Mouse (Mus musculus) forebrain, embryonic 16.5 days (tissue): Measurements from ENCODE around the gene Tmem150a. TPM values are rescaled to one million over a fixed set of nuclear protein-coding genes. Genes with fewer than 3 reads are reported as not detected.

Experiments
- ATAC-seq: fragments of 200-750 bp; cut with Nextera tagmentation; 2 replicates; pipeline ENCODE4 v1.8.0; 2017; ENCODE audit warnings: mild to moderate bottlenecking, moderate library complexity
- H3K27ac ChIP-seq: fragments of 300-500 bp; sonication (generic); 2 replicates; pipeline ENCODE4 v1.5.1; 2014; ENCODE audit warnings: low read length, control low read depth
- H3K27me3 ChIP-seq: fragments of 300-500 bp; sonication (generic); replicated peaks from 2 replicates; pipeline ENCODE4 v1.6.1; 2014; ENCODE audit warnings: low read length; ENCODE audit not compliant: control insufficient read depth, insufficient read depth
- H3K36me3 ChIP-seq: fragments of 300-500 bp; sonication (generic); 2 replicates; pipeline ENCODE4 v1.6.1; 2014; ENCODE audit not compliant: control insufficient read depth, insufficient read depth
- H3K4me1 ChIP-seq: fragments of 300-500 bp; sonication (generic); replicated peaks from 2 replicates; pipeline ENCODE4 v1.6.1; 2014; ENCODE audit warnings: low read length; ENCODE audit not compliant: control insufficient read depth, insufficient read depth
- H3K4me2 ChIP-seq: fragments of 300-500 bp; sonication (generic); 2 replicates; pipeline ENCODE4 v1.6.1; 2014; ENCODE audit warnings: mild to moderate bottlenecking, low read length, control low read depth
- H3K4me3 ChIP-seq: fragments of 300-500 bp; sonication (generic); replicated peaks from 2 replicates; pipeline ENCODE4 v1.5.1; 2014; ENCODE audit warnings: mild to moderate bottlenecking, low read length, control low read depth
- H3K9ac ChIP-seq: fragments of 300-500 bp; sonication (generic); replicated peaks from 2 replicates; pipeline ENCODE4 v1.6.1; 2014; ENCODE audit warnings: low read depth, low read length, control low read depth
- H3K9me3 ChIP-seq: fragments of 300-500 bp; sonication (generic); 2 replicates; pipeline ENCODE4 v1.6.1; 2016; ENCODE audit warnings: low read length; ENCODE audit not compliant: control insufficient read depth
- WGBS: fragments of 180-500 bp; shearing (Covaris S2); extraction: QIAGEN DNeasy Blood & Tissue Kit; methylation state at CpG from one replicate; pipeline ENCODE4 v1.1.7; 2014; 5-methylcytosine and 5-hydroxymethylcytosine counted together
- polyA plus RNA-seq: library from polyadenylated mRNA; unstranded; fragments of >200 nt; fragmentation: Nextera tagmentation; extraction: Ambion mirVana; gene quantifications from 2 replicates; pipeline ENCODE4 v1.2.1, GENCODE M21; 2015

Gene Tmem150a
- polyA plus RNA-seq, 1 experiment from 2014 or later, result 17.9 TPM

- H3K4me3 ChIP-seq, result peak within 1 kb of the TSS; percentile 89
- H3K27me3 ChIP-seq, result no peaks in the 10 kb centered on the region
- H3K9me3 ChIP-seq, result no peaks in the 10 kb centered on the region
- 0% methylated on average over 65 of the region's 72 CpGs for WGBS
- H3K4me2 ChIP-seq, result peak within 1 kb of the TSS; percentile 95
- peak within 1 kb of the TSS; percentile 88 for H3K27ac ChIP-seq
- peak within 1 kb of the TSS; percentile 90 for H3K9ac ChIP-seq
- ATAC-seq, result peak; percentile 62
- H3K36me3 ChIP-seq, result peaks cover 4% of the 10 kb centered on the region; the same call in 1 of the 2 replicates
- peaks cover 32% of the 10 kb centered on the region for H3K4me1 ChIP-seq
Observed at GRCm38 (mm10) chr6:72347166-72347941, 7.9 kb upstream of the Tmem150a start, which contains the start of gene 0610030E20Rik. Gene 0610030E20Rik, plus strand, starts transcription at chr6:72347317.

- no peak overlapping the region for H3K9ac ChIP-seq
Observed at GRCm38 (mm10) chr6:72348411-72348810, 6.8 kb upstream of the Tmem150a start.

GRCm38 (mm10) chr6:72350214-72350613 is 5.0 kb upstream of the Tmem150a start:
- Histone ChIP-seq H3K27me3 (no peaks in the 10 kb centered on the region), H3K4me3 (no peak overlapping the region), H3K4me2 (no peak overlapping the region), H3K4me1 (peaks cover 26% of the 10 kb centered on the region), H3K36me3 (peaks cover 4% of the 10 kb centered on the region; the same call in 1 of the 2 replicates), H3K27ac (no peak overlapping the region), H3K9ac (no peak overlapping the region), H3K9me3 (no peaks in the 10 kb centered on the region)
- 93% methylated on average over 2 of the region's 2 CpGs for WGBS
- no peak for ATAC-seq

More at GRCm38 (mm10) chr6:72348411-72348810, 6.8 kb upstream of the Tmem150a start:
- Histone ChIP-seq H3K4me1 (peaks cover 32% of the 10 kb centered on the region), H3K4me3 (no peak overlapping the region), H3K36me3 (peaks cover 4% of the 10 kb centered on the region; the same call in 1 of the 2 replicates), H3K27ac (no peak overlapping the region), H3K9me3 (no peaks in the 10 kb centered on the region), H3K27me3 (no peaks in the 10 kb centered on the region), H3K4me2 (peak overlapping the region; percentile 95)
- 80% methylated on average over 10 of the region's 10 CpGs for WGBS
- no peak for ATAC-seq

- H3K36me3 ChIP-seq, result peaks cover 4% of the 10 kb centered on the region; the same call in 1 of the 2 replicates
- H3K4me2 ChIP-seq, result no peak overlapping the region
- H3K4me1 ChIP-seq, result peaks cover 26% of the 10 kb centered on the region
- H3K27me3 ChIP-seq, result no peaks in the 10 kb centered on the region
- H3K9me3 ChIP-seq, result no peaks in the 10 kb centered on the region
- WGBS, result 69% methylated on average over 5 of the region's 5 CpGs
- no peak overlapping the region for H3K9ac ChIP-seq
- H3K4me3 ChIP-seq, result no peak overlapping the region
- no peak overlapping the region for H3K27ac ChIP-seq
- no peak for ATAC-seq
Observed at GRCm38 (mm10) chr6:72352636-72353405, 2.4 kb upstream of the Tmem150a start.

GRCm38 (mm10) chr6:72354025-72354424 is 1.2 kb upstream of the Tmem150a start:
- no peak overlapping the region for H3K9ac ChIP-seq
- 81% methylated on average over 1 of the region's 1 CpGs for WGBS
- no peaks in the 10 kb centered on the region for H3K9me3 ChIP-seq
- no peak for ATAC-seq
- no peak overlapping the region for H3K4me2 ChIP-seq
- H3K27me3 ChIP-seq, result no peaks in the 10 kb centered on the region
- peaks cover 11% of the 10 kb centered on the region for H3K36me3 ChIP-seq
- H3K4me3 ChIP-seq, result no peak overlapping the region
- no peak overlapping the region for H3K27ac ChIP-seq
- peaks cover 16% of the 10 kb centered on the region for H3K4me1 ChIP-seq

- Histone ChIP-seq H3K9me3 (no peaks in the 10 kb centered on the region), H3K27ac (no peak overlapping the region), H3K4me1 (peaks cover 24% of the 10 kb centered on the region), H3K9ac (peak overlapping the region; percentile 82), H3K4me3 (peak overlapping the region; percentile 68), H3K36me3 (peaks cover 11% of the 10 kb centered on the region; the same call in 1 of the 2 replicates), H3K4me2 (peak overlapping the region; percentile 92), H3K27me3 (no peaks in the 10 kb centered on the region)
- WGBS, result 37% methylated on average over 8 of the region's 8 CpGs
- no peak for ATAC-seq
Observed at GRCm38 (mm10) chr6:72356001-72356532, 820 bp downstream of the Tmem150a start.

- 74% methylated on average over 5 of the region's 5 CpGs for WGBS
- no peak for ATAC-seq
- peaks cover 11% of the 10 kb centered on the region; the same call in 1 of the 2 replicates for H3K36me3 ChIP-seq
- no peak overlapping the region for H3K4me3 ChIP-seq
- no peak overlapping the region for H3K27ac ChIP-seq
- peaks cover 32% of the 10 kb centered on the region for H3K4me1 ChIP-seq
- H3K4me2 ChIP-seq, result no peak overlapping the region
- H3K27me3 ChIP-seq, result no peaks in the 10 kb centered on the region
- H3K9ac ChIP-seq, result no peak overlapping the region
- no peaks in the 10 kb centered on the region for H3K9me3 ChIP-seq
Observed at GRCm38 (mm10) chr6:72357164-72358079, 2.2 kb downstream of the Tmem150a start.

GRCm38 (mm10) chr6:72358086-72358764 is 3.0 kb downstream of the Tmem150a start:
- no peak overlapping the region for H3K9ac ChIP-seq
- H3K27ac ChIP-seq, result no peak overlapping the region
- no peak overlapping the region for H3K4me2 ChIP-seq
- WGBS, result 91% methylated on average over 10 of the region's 10 CpGs
- peaks cover 37% of the 10 kb centered on the region for H3K4me1 ChIP-seq
- no peak overlapping the region for H3K4me3 ChIP-seq
- H3K27me3 ChIP-seq, result no peaks in the 10 kb centered on the region
- H3K9me3 ChIP-seq, result no peaks in the 10 kb centered on the region
- ATAC-seq, result no peak
- H3K36me3 ChIP-seq, result peaks cover 11% of the 10 kb centered on the region; the same call in 1 of the 2 replicates
